Mouse (Mus musculus) cerebellum, adult 9-11 months (tissue): ENCODE results near the gene Tusc2.
A peak's percentile ranks its signal among the peaks of the same experiment; 100 is the strongest.

Source experiments
- DNase-seq: peaks from one replicate; pipeline ENCODE4 v3.0.0; 2022

Tusc2 gene

DNA sequence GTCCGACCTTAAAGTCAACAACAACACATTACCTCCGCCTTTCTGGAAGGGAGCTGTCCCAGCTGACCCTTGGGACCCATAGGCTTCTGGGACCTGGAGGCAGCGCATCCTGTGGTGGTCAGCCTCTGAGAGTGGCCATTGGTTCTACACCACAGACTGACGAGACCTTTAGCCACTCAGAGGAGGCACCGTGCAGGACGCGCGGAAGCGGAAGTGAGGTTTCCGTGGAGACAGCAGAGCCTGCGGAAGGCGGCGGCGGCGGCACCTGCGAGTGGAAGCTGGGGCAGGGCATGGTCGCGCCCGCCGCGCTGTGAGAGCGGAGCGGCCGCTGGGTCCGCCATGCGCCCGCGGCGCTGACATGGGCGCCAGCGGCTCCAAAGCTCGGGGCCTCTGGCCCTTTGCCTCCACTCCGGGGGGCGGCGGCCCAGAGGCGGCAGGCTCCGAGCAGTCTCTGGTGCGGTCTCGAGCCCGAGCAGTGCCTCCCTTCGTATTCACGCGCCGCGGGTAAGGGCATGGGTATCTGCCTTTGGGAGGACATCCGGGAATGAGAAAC lies at the start of gene Tusc2:
Tusc2 (plus strand) TSS at position 227 of the 553 bp plus-strand sequence.
- DNase-seq: peak; percentile 96

DNA sequence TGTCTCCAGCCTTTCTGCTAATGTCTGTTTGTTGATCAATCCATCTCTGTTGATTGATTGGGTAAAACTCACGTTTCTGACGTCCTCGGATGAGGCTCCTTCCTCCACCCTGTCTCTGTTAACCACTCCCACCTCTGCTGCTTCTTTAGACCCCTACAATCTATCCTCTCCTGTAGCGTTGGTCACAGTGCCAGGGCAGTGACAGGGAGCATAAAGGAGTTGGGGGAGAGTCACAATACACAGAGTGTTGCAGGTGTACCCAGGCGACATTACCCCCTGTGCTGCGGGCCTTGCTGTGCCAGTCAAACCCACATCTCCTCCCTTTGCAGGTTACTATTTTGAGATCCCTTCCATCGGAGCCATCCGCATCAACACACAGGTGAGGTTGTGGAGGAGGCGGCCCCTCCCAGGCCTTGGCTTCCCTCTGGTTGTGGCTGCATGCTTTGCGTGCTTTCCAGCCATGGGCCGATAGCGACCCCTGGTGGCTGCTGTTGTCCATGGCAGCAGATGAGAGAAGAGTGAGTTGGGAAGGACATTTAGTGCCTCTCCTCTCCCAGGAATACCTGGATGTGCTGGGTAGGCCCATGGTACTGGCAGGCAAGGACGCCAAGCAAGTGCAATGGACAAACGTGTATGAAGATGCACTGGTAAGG lies 48.6 kb upstream of the Tusc2 start:
- DNase-seq: peak; percentile 88

DNA sequence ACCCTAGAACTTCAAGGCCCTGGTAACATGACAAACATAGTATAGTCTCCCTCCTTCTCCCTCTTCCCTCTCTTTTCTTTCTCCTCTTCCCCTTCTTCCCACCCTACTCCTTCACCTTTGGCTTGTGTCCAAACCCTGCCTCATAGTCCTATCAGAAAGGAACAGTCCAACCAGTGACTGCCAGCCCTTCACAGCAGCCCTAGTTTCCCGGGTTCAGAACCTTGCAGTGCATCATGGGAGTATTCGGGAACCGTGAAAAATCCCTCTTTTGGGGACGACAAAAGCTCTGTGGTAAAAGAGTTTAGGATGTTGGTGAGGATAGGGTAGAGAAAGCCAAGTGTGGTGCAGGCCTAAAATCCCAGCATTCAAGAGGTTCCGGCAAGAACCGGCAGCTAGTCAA lies 42.7 kb upstream of the Tusc2 start:
- no peak for DNase-seq

DNA sequence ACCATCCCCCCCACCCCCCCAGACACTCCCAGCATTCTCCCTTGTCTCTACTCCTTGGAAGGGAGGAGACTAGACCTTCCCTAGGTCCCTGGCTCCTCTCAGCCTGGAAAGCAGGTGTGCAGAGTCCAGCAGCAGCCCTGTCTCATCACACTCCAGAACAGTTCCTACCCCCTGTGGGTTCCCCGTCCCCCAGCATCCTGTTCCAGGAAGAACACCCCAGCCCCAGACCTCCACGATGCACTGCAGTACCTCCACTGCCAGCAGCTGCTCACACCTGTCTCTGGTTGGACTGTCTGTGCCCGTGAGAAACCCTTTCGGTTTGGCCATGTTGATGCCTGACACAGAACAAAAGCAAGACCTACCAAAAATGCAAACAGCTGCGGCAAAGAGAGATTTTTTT lies 41.9 kb upstream of the Tusc2 start:
- no peak for DNase-seq

DNA sequence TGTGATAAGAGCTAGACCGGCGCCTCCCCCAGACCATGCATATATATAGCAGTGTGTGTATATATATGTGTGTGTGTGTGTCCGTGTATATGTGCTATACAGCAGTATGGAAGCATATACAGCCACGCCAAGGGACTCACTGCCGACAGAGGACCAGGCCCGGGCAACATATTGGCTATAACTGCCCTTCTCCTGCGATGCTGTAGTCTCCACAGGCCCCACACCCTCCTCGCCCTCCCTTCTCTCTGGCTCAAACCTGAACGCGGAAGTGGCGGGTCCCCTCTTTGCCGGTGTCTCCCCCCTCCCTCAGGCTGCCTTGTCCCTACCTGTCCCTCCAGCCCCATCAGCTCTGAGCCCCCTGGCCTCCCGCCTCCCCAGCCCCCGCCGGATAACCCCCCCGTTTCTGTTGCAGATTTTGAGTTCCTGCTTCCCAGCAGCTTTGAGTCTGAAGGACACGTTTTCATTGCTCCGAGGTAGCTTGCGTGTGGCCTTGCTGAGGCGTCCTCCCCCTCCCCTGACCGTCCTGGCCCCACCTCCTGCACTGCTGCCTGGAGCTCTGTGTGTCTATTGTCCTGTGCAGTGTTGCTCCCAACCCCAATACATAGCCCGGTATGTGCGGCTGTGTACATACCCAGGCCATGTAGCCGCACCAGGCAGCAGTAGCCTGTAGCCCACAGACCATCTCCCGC lies 41.2 kb upstream of the Tusc2 start:
- DNase-seq: no peak

DNA sequence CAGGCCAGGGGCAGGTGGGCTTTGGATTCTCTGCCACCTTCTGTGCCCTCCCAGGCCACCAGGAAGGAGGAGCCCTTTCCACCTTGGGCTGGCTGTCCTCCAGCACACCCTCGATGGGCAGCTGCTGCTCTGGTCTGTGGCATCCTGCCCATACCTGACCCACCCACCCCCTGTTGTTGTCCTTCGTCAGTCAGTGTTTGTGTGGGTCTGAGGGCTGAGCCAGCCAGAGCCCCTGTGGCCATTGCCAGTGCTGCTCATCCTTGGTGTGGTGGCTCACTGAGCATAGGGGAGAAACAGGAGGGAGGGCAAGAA lies 40.7 kb upstream of the Tusc2 start:
- DNase-seq: no peak

DNA sequence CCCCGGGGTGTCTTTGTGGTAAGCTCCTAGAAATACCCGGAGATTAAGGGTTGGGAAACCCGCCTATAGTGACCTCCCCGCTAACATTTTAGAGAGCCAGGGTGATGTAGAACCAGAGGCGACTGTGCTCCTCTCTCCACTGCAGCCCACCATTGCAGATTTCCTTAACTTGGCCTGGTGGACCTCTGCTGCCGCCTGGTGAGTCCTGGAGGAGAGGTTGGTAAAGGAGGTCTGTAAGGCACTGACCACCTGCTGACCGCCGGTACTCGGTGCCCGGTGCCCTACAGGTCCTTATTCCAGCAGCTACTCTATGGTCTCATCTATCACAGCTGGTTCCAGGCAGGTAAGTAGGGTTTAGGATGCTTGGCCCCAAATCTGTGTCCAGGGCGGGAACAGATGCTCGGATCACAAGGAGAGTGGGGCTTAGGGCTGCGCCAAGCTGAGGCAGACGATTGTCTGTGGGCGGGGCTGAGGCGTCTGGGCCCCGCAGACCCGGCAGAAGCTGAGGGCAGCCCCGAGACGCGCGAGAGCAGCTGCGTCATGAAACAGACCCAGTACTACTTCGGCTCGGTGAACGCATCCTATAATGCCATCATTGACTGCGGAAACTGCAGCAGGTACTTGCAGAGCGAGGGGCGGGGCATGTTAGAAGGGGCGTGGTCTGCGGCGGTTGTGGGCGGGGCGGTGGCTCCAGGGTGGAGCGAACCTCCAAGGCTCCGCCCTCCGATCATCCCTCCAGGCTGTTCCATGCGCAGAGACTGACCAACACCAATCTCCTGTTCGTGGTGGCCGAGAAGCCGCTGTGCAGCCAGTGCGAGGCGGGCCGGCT lies 36.6 kb upstream of the Tusc2 start:
- peak; percentile 60 for DNase-seq

DNA sequence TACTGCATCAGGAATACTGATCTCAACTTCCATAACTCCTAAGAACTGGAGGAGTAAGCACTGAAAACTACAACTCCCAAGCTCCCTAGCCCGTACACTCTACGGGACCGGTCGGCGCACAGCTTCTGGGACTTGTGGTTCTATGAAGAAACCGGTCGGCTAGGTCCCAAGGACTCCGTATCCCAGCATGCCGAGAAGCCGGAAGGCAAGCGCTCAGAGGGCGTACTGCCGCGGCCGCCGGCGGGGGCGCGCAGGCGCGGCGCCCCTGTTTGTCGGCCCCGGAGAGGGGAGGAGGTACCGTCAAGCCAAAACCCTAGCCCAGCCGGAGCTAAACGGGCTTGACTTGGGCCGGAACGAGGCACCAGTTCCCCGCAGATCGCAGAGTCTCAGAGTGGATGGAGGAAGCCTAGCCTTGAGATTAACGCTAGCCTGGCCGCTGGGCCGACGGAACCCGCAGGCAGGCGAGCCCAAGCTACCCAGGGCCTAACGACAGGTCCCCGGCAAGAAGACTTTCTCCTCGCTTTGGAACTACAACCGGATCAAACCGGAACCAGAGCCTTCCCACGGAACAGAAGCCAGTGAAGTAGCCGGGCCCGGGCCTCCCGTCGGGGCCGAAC lies 29.2 kb upstream of the Tusc2 start, which contains the start of gene Tmem115:
Tmem115 (plus strand) TSS at position 155 of the 617 bp plus-strand sequence.
- peak; percentile 97 for DNase-seq

DNA sequence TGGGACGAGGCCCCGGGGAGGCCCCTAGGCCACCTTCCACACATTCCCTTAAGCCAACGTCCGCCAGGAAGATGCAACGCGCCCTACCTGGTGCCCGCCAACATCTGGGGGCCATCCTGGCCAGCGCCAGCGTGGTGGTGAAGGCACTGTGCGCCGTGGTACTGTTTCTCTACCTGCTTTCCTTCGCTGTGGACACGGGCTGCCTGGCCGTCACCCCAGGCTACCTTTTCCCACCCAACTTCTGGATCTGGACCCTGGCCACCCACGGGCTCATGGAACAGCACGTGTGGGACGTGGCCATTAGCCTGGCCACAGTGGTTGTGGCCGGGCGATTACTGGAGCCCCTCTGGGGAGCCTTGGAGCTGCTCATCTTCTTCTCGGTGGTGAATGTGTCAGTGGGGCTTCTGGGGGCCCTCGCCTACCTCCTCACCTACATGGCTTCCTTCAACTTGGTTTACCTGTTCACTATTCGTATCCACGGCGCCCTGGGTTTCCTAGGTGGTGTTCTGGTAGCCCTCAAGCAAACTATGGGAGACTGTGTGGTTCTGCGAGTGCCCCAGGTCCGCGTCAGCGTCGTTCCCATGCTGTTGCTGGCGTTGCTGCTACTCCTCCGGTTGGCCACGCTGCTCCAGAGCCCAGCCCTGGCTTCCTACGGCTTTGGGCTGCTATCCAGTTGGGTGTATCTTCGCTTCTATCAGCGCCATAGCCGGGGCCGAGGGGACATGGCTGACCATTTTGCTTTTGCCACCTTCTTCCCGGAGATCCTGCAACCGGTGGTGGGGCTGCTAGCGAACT lies 28.4 kb upstream of the Tusc2 start:
- peak; percentile 68 for DNase-seq

DNA sequence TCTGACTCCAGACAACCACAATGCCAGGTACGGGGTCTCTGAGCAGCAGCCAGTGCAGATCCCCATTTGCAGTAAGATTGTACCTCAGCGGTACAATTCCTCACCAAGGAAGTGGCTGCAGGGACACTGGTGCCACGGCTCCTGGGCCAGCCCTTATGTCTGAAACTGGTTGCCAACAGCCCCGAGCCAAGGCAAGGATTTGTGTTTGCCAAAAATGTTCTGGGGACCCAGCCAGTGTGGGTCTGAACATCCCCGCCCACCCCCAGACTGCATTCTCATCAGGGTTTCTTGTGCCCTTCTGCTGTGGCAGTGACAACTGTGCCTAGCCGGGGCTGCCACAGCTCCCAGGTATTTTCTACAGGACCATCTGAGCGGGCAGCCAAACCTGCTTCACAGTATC lies 24.8 kb upstream of the Tusc2 start:
- DNase-seq: peak; percentile 68

DNA sequence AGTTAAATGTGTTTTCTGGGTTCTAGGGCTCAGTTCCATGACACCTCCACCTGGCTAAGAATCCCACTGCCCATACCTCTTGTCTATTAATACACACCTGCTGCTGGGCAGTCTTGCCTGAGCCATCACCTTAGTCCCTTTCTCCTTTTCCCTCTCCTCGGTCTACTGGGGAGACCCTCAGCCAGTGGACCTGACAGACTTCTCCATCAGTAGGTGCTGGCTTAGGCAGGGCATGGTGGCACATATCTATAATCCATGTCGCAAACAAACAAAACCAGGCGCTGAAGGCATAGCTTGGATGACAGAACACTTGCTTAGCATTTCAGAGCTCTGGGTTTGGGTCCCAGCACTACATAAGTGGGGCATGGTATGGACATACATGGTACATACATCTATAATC lies 24.3 kb upstream of the Tusc2 start:
- no peak for DNase-seq

DNA sequence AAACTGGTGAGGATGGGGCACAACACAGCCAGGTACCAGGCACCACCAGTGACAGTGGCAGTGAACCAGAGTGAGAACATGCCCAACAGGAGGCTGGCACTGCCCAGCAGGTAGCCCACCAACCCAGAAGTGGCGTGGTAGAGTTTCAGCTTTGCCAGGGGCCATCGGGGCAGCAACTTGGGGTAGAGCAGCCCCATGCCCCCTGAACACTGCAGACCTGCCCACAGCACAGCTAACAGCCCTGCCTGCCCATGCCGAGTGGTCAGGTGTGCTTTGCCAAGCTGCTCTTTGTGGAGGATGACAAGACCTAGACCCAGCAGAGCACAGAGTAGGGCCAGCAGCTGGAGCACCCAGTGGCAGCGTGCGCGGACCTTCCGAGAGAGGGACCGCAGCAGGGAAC lies 23.1 kb upstream of the Tusc2 start:
- peak; percentile 63 for DNase-seq

DNA sequence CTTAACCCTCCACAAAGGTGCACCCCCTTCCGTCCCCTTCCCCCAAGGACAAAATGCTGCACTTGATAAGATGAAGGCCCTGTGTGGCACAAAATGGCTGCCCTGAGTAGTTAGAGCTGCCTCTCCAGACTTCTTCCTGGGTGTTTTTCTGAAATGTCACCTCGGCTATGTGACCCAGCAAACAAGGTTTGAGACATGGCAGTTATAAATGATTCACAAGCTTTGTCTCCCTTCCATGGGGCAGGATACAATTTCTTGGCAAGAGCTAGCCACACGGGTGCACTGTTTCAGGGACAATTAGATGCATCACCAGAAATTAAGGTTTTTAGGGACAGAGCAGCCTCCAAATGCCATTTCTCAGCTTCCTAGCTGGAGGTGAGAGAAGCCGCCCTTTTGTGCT lies 22.6 kb upstream of the Tusc2 start:
- no peak for DNase-seq

DNA sequence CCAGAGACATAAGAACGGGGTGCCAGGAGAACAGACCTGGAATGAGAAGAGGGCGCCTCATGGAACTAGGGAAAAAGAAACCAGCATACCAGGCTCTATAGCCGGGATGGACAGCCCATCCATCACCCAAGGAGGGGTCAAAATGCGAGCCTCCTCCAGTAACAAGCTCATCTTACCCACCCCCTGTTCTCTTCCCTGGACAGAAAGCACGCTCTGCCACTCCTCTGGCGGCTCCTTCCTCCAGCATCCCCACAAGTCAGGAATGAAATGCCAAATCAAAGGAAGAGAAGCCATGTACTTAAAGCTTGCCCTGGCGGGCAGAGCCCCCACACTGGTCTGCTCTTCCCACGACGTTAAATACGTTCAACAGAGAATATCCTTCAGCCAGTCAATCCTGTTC lies 22.1 kb upstream of the Tusc2 start:
- DNase-seq: no peak

DNA sequence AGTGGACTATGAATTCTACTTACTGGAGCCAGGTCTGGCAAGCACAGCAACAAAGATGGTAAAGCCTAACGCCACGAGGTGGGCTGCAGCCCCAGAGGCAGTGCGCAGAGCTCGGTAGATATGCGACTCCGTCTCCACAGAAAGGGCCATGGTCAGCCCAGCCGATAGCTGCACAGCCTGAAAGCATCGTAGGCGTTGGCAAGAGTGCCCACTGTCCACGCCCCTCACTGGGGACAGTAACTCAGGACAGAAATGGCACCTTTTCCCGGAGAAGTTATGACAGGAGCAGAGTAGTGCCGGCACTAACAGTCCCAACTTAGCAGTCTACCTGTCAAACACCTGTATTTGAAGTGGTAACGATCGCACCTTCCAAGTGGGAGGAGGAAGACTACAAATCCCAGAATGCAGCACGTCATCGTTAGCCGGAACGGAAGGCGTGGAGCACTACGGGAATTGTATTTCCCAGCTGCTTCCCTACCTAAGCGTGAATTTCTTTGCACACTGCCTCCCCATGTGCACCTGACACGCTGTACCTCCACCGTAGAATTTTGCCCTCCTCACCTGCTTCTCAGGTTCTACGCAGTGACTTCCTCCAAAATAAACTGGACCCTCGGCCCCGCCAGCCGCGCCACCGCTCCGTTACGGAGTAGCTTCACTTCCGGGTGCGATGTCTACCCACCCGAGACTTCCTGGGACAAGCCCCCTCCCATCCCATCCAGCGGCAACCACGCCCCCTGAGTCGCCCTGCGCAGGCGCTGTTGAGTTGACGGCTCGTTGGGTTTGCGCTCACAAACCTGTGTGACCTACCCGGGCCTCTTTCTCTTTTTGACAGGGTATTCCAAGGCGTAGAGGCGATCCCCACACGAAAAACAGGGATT lies 21.3 kb upstream of the Tusc2 start, which contains the start of the genes Cyb561d2 and Nprl2:
Cyb561d2 (minus strand) TSS at position 720 of the 878 bp plus-strand sequence.
Nprl2 (plus strand) TSS at position 753 of the 878 bp plus-strand sequence.
- DNase-seq: peak; percentile 95

DNA sequence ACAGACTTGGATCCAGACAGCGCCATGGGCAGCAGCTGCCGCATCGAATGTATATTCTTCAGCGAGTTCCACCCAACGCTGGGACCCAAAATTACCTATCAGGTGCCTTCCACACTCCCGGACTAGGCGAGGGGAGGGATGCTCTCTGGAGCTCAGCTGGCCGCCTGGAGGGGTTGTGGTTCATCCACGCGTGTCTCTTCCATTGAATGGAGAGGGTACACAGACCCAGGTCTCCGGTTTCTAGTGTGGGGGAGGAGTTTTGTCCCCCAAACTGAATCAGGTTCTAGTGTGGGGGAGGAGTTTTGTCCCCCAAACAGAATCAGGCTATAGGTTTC lies 20.7 kb upstream of the Tusc2 start:
- no peak for DNase-seq

DNA sequence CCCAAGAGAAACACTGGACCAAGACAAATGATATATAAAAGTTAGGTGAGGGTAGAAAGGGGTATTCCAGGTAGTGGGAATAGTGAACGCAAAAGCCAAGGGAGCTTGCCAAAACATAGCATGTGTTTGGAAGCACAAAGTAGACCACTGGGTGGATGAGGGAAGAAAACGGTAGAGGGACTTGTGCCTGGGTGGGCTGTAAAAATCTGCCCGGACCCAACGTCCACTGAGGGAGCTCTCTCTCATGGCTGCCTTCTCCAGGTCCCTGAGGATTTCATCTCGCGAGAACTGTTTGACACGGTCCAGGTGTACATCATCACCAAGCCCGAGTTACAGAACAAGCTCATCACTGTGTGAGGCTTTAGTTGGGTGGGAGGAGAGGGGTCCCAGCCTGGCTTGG lies 20.3 kb upstream of the Tusc2 start:
- DNase-seq: peak; percentile 68

DNA sequence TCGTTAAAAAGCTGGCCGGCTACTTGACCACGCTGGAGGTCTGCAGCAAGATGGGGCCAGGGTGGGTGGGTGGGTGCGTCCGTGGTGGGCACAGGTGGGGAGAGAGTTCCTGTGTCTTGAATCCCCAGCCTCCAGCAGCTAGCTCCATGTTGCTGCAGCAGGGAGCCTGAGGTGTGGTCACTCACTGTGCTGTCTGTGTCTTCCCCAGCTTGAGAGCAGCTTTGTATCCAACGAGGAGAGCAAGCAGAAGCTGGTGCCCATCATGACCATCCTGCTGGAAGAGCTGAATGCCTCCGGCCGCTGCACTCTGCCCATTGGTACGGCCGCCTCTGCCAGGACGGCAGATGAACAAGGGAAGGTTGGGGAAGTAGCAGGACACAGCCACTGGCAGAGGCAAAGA lies 19.8 kb upstream of the Tusc2 start:
- peak; percentile 56 for DNase-seq

DNA sequence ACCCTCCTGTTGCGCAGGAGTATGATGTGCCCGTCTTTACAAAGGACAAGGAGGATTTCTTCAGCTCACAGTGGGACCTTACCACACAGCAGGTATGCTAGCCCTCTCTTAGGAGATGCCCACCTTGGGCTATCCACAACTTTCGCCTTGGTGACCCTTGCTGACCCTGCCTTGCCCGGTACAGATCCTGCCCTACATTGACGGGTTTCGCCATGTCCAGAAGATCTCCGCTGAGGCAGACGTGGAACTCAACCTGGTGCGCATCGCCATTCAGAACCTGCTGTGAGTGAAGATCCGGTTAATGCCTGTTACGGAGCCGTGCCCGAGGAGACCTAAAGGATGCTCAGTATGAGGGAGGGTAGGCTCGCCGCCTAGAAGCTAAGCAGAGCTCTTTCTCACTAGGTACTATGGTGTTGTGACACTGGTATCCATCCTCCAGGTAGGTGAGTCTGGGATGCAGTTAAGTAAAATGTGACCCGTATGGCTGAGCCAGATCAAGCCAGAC lies 18.8 kb upstream of the Tusc2 start:
- peak; percentile 64 for DNase-seq

DNA sequence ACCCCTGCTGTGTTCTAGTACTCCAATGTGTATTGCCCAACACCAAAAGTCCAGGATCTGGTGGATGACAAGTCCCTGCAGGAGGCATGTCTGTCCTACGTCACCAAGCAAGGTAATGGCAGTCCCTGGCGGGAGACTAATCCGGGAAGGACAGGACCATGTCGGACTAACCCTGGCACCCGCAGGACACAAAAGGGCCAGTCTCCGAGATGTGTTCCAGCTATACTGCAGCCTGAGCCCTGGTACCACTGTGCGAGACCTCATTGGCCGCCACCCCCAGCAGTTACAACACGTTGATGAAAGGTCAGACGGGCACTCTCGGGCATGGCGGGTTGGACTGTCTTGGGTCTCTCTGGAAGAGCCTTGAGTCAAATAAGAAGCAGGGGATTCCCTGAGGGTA lies 18.3 kb upstream of the Tusc2 start:
- DNase-seq: peak; percentile 67

DNA sequence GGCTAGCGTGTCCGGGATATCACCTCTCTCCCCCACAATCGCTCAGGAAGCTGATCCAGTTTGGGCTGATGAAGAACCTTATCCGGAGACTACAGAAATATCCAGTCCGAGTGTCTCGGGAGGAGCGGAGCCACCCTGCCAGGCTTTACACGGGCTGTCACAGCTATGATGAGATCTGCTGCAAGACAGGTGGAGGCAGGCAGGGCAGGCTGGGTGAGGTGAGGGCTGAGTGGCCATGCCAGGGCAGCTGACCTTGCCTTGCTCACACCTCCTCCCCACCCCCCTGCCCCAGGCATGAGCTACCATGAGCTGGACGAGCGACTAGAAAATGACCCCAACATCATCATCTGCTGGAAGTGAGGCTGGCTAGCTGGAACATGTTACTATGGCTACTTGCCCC lies 17.9 kb upstream of the Tusc2 start:
- peak; percentile 59 for DNase-seq
